Mouse (Mus musculus): ENCODE measurements at regions not wholly inside any gene's neighbourhood (a gene's known extent, or its start where the extent isn't known, plus 50 kb on each side); places are given as distances from the start of the nearest gene placed in this dataset.

DNA sequence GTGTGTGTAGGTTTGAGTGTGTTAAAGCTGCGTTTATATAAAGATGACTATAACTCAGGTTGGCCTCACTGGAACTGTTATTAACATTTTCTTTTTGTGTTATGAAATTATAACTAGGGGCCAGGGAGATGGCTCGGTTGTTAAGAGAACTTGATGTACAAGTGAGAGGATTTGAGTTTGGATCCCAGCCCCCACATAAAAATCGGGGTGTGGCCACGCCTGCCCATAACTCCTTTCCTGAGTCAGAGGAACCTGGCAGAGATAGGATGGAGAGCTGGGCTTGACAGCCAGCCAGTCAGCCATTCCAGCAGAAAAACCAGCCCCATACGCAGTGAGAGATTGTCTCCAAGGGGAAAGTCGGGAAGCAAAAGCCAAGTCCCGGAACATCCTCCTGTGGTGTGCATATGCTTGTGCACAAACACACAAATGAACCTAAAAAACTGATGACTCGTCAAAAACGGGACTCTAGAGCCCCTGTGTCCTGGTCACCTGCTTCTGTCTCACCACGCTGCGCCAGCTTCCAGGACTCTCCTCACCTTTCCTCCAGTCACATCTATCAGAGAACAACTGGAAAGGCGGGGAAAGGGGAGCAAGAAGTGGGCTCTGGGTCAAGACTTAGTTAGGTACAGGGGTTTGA, 97.8 kb downstream of the Amer3 start:
- Histone ChIP-seq H3K27ac (ENCODE audit: insufficient read depth, low read length) (no peak overlapping the region), H3K4me3 (replicated peaks; ENCODE audit: insufficient read depth, low read depth, low read length) (no peak overlapping the region), H3K27me3 (ENCODE audit: control insufficient read depth, insufficient read depth, low read length) (no peaks in the 10 kb centered on the region), H3K4me1 (ENCODE audit: control insufficient read depth, insufficient read depth, low read length) (0 out of 2 replicates have a peak, but pooled peaks cover 2% of the 10 kb centered on the region)
- TF ChIP-seq POLR2A (IDR thresholded peaks at IDR 0.05; ENCODE audit: borderline replicate concordance, insufficient read depth, low read length) = no peak
- TF ChIP-seq CTCF (IDR thresholded peaks at IDR 0.05; ENCODE audit: borderline replicate concordance, insufficient read depth, low read depth, low read length) = no peak
- peak in 1 of 2 experiments; percentile 21 for DNase-seq
- 19% methylated on average over 12 of the region's 12 CpGs for WGBS

DNA sequence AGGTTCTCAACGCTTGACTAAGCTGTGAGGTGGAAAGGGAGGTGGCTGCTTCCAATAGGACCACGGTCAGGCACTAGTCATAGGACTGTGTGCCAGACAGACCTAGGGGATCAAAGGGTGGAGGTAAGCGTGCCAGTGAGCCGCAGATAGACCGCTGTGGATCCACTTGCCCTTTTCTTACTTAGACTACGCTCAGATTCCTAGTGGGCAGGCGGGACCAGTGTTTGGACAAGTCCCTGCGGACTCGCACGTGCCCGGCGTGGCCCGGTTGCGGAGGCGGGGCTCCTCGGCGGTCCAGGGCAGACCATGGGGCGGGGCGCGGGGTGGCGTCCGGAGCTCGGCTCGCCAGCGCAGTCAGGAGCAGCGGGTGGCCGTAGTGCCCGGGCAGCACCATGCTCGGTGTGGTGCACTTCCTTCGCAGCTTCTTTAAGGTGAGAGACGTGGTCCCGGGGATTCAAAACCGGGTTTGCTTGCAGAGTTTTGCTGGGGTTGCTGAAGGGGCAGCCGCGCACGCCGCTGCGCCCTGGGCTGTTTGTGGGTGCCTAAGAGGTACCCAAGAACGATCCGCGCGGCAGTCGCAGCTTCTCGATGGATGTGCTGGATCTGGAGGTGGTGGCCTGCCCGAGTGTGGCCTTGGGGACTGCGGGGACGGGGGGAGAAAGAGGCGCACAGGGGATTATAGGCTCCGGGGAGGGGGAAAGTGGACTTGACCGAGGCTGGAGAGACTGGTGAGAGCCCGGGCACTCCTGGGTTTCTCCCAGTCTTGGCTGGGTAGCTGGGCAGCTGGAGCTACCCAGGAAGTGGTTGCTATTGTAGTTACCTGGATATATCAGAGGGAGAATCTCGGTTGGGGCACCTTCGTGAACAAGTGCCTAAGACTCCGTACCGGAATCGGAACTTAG, 98.6 kb downstream of the Amer3 start:
- Histone ChIP-seq H3K27me3 (ENCODE audit: control insufficient read depth, insufficient read depth, low read length) (no peaks in the 10 kb centered on the region), H3K4me1 (ENCODE audit: control insufficient read depth, insufficient read depth, low read length) (0 out of 2 replicates have a peak, but pooled peaks cover 2% of the 10 kb centered on the region), H3K27ac (ENCODE audit: insufficient read depth, low read length) (no peak overlapping the region), H3K4me3 (replicated peaks; ENCODE audit: insufficient read depth, low read depth, low read length) (peak overlapping the region; percentile 50)
- DNase-seq = peak; percentile 47
- TF ChIP-seq POLR2A (IDR thresholded peaks at IDR 0.05; ENCODE audit: borderline replicate concordance, insufficient read depth, low read length) = no peak
- no peak for TF ChIP-seq CTCF (IDR thresholded peaks at IDR 0.05; ENCODE audit: borderline replicate concordance, insufficient read depth, low read depth, low read length)
- WGBS = under 1% methylated on average over 56 of the region's 56 CpGs

- H3K4me1 ChIP-seq (ENCODE audit: control insufficient read depth, insufficient read depth, low read length) = 0 out of 2 replicates have a peak, but pooled peaks cover 2% of the 10 kb centered on the region
- H3K4me3 ChIP-seq (replicated peaks; ENCODE audit: insufficient read depth, low read depth, low read length) = peak overlapping the region; percentile 50
- no peak for DNase-seq
- H3K27me3 ChIP-seq (ENCODE audit: control insufficient read depth, insufficient read depth, low read length) = no peaks in the 10 kb centered on the region
- 2% methylated on average over 9 of the region's 9 CpGs for WGBS
- no peak overlapping the region for H3K27ac ChIP-seq (ENCODE audit: insufficient read depth, low read length)
- TF ChIP-seq POLR2A (IDR thresholded peaks at IDR 0.05; ENCODE audit: borderline replicate concordance, insufficient read depth, low read length) (no peak), CTCF (IDR thresholded peaks at IDR 0.05; ENCODE audit: borderline replicate concordance, insufficient read depth, low read depth, low read length) (no peak)
These were observed 99.2 kb downstream of the Amer3 start for GRCm38 (mm10) chr1:34678734-34679068.

- 59% methylated on average over 2 of the region's 2 CpGs for WGBS
- H3K4me1 ChIP-seq (ENCODE audit: control insufficient read depth, insufficient read depth, low read length) = no peaks in the 10 kb centered on the region
- no peak overlapping the region for H3K27ac ChIP-seq (ENCODE audit: insufficient read depth, low read length)
- no peak for DNase-seq
- TF ChIP-seq CTCF (IDR thresholded peaks at IDR 0.05; ENCODE audit: borderline replicate concordance, insufficient read depth, low read depth, low read length) (no peak), POLR2A (IDR thresholded peaks at IDR 0.05; ENCODE audit: borderline replicate concordance, insufficient read depth, low read length) (no peak)
- H3K4me3 ChIP-seq (replicated peaks; ENCODE audit: insufficient read depth, low read depth, low read length) = no peak overlapping the region
- H3K27me3 ChIP-seq (ENCODE audit: control insufficient read depth, insufficient read depth, low read length) = no peaks in the 10 kb centered on the region
These were observed 107.1 kb downstream of the Amer3 start for GRCm38 (mm10) chr1:34686539-34686938.

- DNase-seq = peak in 1 of 2 experiments; percentile 20
- no peak overlapping the region for H3K4me3 ChIP-seq (replicated peaks; ENCODE audit: insufficient read depth, low read depth, low read length)
- no peaks in the 10 kb centered on the region for H3K4me1 ChIP-seq (ENCODE audit: control insufficient read depth, insufficient read depth, low read length)
- no peak overlapping the region for H3K27ac ChIP-seq (ENCODE audit: insufficient read depth, low read length)
- WGBS = 10% methylated on average over 4 of the region's 4 CpGs
- TF ChIP-seq CTCF (IDR thresholded peaks at IDR 0.05; ENCODE audit: borderline replicate concordance, insufficient read depth, low read depth, low read length) (no peak), POLR2A (IDR thresholded peaks at IDR 0.05; ENCODE audit: borderline replicate concordance, insufficient read depth, low read length) (no peak)
- H3K27me3 ChIP-seq (ENCODE audit: control insufficient read depth, insufficient read depth, low read length) = no peaks in the 10 kb centered on the region
These were observed 117.1 kb downstream of the Amer3 start for GRCm38 (mm10) chr1:34696533-34696932.

DNA sequence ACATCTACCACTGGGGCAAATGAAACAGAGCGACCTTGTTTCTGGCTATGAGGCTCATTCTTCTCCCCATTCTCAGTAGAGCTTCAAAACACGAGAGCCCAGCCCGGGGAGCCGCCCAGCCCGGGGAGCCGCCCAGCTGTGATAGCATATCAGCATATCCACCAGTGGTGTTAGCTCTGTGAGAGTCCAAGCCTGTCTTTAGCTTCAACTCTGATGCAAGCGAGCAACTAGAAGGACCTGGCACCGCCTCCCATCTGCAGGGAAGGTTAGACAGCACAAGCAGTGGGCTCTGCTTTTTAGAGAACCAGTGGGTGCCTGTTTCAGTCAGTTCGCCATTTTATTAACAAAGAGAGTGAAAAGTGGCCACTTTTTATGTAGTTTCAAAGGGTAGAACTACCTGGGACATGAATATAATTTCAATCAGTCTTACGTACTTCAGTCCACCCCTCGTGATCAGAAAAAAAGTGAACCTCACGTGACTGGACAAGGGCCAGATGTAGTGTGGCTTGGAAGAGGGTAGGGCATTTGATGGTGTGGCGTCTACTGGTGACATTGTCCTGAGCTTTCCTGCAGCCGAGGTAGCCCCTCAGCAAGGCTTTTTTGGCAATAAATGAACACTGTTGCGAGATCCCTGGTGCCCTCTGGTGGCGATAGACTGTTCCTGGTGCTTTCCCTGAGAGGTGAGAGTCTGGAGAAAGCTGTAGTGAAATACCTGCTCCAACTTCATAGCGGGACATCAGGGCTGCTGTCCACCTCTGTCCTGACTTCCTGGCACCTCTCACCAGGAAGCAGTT, 121.0 kb downstream of the Amer3 start:
- H3K4me3 ChIP-seq (replicated peaks; ENCODE audit: insufficient read depth, low read depth, low read length) = peak overlapping the region; percentile 19

DNA sequence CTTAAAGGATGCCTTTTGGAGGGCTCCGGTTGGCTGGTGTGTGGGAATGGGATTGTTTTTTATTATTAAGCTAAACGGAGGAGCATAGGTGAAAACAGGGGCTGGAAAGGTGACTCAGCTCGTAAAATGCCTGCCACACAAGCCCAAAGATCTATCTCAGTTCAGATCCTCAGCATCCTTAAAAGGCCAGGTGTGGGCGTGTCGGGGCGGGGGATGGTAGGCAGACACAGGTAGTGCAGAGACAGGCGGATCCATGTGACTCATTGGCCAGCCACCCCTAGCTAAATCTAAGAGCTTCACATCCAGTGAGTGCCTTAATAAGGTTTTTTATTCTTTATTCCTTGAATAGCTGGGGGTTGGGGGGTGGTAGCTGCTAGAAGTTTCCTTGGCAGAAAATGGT, 122.0 kb downstream of the Amer3 start:
- Histone ChIP-seq H3K4me3 (replicated peaks; ENCODE audit: insufficient read depth, low read depth, low read length) (no peak overlapping the region), H3K27me3 (ENCODE audit: control insufficient read depth, insufficient read depth, low read length) (no peaks in the 10 kb centered on the region), H3K4me1 (ENCODE audit: control insufficient read depth, insufficient read depth, low read length) (no peaks in the 10 kb centered on the region), H3K27ac (ENCODE audit: insufficient read depth, low read length) (no peak overlapping the region)
- TF ChIP-seq CTCF (IDR thresholded peaks at IDR 0.05; ENCODE audit: borderline replicate concordance, insufficient read depth, low read depth, low read length) (no peak), POLR2A (IDR thresholded peaks at IDR 0.05; ENCODE audit: borderline replicate concordance, insufficient read depth, low read length) (no peak)
- no peak for DNase-seq
- 85% methylated on average over 7 of the region's 7 CpGs for WGBS

More for the DNA sequence above, 121.0 kb downstream of the Amer3 start:
- 29% methylated on average over 17 of the region's 17 CpGs for WGBS
- peak; percentile 27 to 52 for DNase-seq
- H3K4me1 ChIP-seq (ENCODE audit: control insufficient read depth, insufficient read depth, low read length) = no peaks in the 10 kb centered on the region
- H3K27me3 ChIP-seq (ENCODE audit: control insufficient read depth, insufficient read depth, low read length) = no peaks in the 10 kb centered on the region
- TF ChIP-seq CTCF (IDR thresholded peaks at IDR 0.05; ENCODE audit: borderline replicate concordance, insufficient read depth, low read depth, low read length) (peak; percentile 76), POLR2A (IDR thresholded peaks at IDR 0.05; ENCODE audit: borderline replicate concordance, insufficient read depth, low read length) (no peak)
- H3K27ac ChIP-seq (ENCODE audit: insufficient read depth, low read length) = no peak overlapping the region
